Mouse (Mus musculus): ENCODE results near the gene Olfr1329.
"Not testable (repeated sequence)": the region's sequence is repeated elsewhere in the genome, so short reads cannot be mapped to it uniquely, and the experiment has no call there.

Gene Olfr1329

GRCm38 (mm10) chr4:118917365-118917764 lies at the start of gene Olfr1329:
Gene Olfr1329, minus strand, starts transcription at chr4:118917465.
- not testable (repeated sequence) for DNase-seq (ENCODE audit: low spot score)

GRCm38 (mm10) chr4:118961141-118961628 lies 43.9 kb upstream of the Olfr1329 start, which contains the start of gene Lao1:
Gene Lao1, plus strand, starts transcription at chr4:118961578.
- no peak for DNase-seq (ENCODE audit: low spot score)

- no peak for DNase-seq (ENCODE audit: low spot score)
Observed at GRCm38 (mm10) chr4:118958812-118959211, 41.5 kb upstream of the Olfr1329 start.

GRCm38 (mm10) chr4:118938512-118938911 lies 21.2 kb upstream of the Olfr1329 start, which contains the start of gene Olfr1328:
Gene Olfr1328, minus strand, starts transcription at chr4:118938612.
- DNase-seq (ENCODE audit: low spot score), result no peak

- not testable (repeated sequence) for DNase-seq (ENCODE audit: low spot score)
Observed at GRCm38 (mm10) chr4:118931326-118931725, 14.1 kb upstream of the Olfr1329 start.

- no peak for DNase-seq (ENCODE audit: low spot score)
Observed at GRCm38 (mm10) chr4:118901981-118902380, 15.3 kb downstream of the Olfr1329 start.

- no peak for DNase-seq (ENCODE audit: low spot score)
Observed at GRCm38 (mm10) chr4:118888297-118888696, 29.0 kb downstream of the Olfr1329 start, which contains the start of gene Olfr1330. Gene Olfr1330, plus strand, starts transcription at chr4:118888597.

DNA sequence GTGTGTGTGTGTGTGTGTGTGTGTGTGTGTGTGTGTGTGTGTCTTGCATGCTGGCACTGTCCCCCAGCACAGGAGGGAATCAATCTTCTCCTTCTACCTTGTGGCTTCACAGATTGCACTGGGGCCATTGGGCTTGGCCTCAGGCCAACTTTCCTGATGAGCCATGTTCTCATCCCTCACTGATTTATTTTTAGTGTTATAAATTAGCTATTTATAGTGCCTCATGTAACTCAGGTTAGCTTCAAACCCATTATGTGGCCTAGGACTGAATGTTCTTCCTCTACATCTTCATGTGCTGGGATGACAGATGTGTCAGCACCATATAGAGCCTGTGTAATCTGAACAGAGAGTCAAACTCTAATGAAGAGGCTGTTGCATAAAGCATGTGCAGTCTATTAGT lies 49.7 kb downstream of the Olfr1329 start:
- no peak for DNase-seq (ENCODE audit: low spot score)

Measured in urinary bladder, postnatal 25 days (tissue).